Mouse (Mus musculus) liver, postnatal 0 days (tissue): ENCODE results near the gene Nav1.

ENCODE experiments used
- CTCF ChIP-seq: sonication (generic); IDR thresholded peaks from 2 replicates; pipeline ENCODE4 v1.5.1; 2016; ENCODE audit warnings: antibody characterized with exemption, low read depth
- EP300 ChIP-seq: IDR thresholded peaks from 2 replicates; pipeline ENCODE4 v1.6.1; 2016; ENCODE audit warnings: antibody characterized with exemption, low read depth, mild to moderate bottlenecking

DNA sequence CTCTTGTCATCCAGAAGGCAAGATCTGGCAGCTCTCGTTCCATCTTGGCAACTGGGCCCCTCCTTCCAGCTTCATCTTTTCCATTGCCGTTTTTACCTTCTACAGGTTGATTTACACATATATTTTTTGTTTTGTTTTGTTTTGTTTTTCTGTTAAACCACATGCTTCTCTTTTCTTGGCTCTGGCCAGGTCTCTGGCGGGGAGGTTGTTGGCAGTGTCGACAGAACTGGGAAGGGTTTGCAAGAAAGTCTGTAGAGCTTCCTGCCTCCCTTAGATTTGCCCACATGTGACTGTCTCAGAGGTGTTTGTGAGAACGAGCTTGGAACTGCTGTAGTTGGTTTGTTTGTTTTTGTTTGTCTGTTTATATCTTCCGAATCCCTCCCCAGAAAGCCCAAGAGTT, 166.1 kb downstream of the Nav1 start:
- TF ChIP-seq CTCF (no peak), EP300 (no peak)
